Mouse (Mus musculus): ENCODE data around the gene Plac1.

DNA sequence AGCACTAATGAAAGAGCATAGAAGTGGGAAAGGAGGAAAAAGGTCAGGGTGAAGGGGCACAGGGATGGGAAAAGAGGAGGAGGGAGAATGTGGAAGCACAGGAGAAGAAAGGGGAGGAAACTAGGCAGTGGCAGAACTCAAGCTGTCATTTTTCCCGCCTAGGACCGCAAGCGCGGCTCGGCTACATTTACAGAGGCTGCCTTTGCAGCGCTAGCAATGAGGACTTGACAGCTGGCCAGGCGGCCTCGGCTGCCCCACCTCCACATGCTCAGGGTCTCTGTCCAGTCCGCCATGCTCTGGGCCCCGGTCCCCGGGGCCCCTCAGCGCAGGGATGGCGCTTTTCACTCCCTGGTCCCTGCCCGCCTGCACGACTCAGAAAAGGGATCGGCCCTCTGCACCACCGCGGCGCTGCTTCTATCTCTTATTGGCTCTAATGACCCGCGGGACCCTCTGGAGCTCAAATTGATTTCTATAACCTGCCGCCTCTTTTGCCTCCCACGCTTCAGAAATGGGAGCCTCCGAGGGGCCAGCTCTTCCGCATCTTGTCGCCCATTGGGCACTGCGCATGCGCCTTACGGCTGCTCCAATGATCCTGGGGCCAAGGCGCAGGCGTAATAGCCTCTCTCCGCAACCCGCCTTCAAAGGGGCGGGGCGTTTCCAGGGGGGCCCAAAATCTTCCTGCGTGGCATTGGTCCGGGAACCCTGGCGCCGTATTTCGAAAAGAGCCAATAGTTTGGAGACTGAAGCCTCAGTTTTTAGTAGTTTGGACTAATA is 29.6 kb upstream of the Plac1 start, which contains the start of gene Fam122b:
- TF ChIP-seq CTCF (IDR thresholded peaks at IDR 0.05; ENCODE audit: low read depth, low read length) (no peak), POLR2A (IDR thresholded peaks at IDR 0.05; ENCODE audit: extremely low read depth, insufficient read depth, low read length) (0 out of 2 replicates have a peak, but pooled peaks have one; percentile 6)

Measured in liver, adult 2 months (tissue).